Mouse (Mus musculus) spleen, adult 2 months (tissue): ENCODE measurements around the gene 9130023H24Rik.

Experiments used
- CTCF ChIP-seq: fragments of 200-500 bp; IDR thresholded peaks from 2 replicates; pipeline ENCODE4 v1.5.1; 2011; ENCODE audit warnings: mild to moderate bottlenecking, inconsistent platforms; ENCODE audit not compliant: insufficient read depth, insufficient read length, insufficient replicate concordance; ENCODE audit errors: extremely low read depth
- POLR2A ChIP-seq: fragments of 200-500 bp; IDR thresholded peaks from 2 replicates; pipeline ENCODE4 v1.6.1; 2011; ENCODE audit warnings: low read depth, low read length, inconsistent platforms

GRCm38 (mm10) chr7:128206152-128206551 lies 31.7 kb downstream of the 9130023H24Rik start, which contains the start of gene Cox6a2:
- TF ChIP-seq CTCF (no peak), POLR2A (no peak)
